Mouse (Mus musculus) monocyte, adult 5-6 weeks (primary cell): ENCODE measurements around the gene Ctu1. TPM values are rescaled to one million over a fixed set of nuclear protein-coding genes. Genes with fewer than 3 reads are reported as not detected.
"Not testable (repeated sequence)": the region's sequence is repeated elsewhere in the genome, so short reads cannot be mapped to it uniquely, and the experiment has no call there.

Experiments used
- ATAC-seq: fragments of 153-309, 156-312 bp; replicated peaks from 2 replicates; pipeline ENCODE4 v1.8.0; 2017; ENCODE audit warnings: mild to moderate bottlenecking; ENCODE audit not compliant: low TSS enrichment, insufficient number of reproducible peaks, severe bottlenecking, poor library complexity, low FRiP score
- total RNA-seq: library from RNA; stranded (forward); fragments of 200-1000, 200-491, 200-594 nt; gene quantifications from 3 replicates; pipeline ENCODE4 v1.2.3, GENCODE M21; 2017

Ctu1 gene
- 3.4 to 6.1 TPM (median 5.4 TPM) in 3 replicates for total RNA-seq

DNA sequence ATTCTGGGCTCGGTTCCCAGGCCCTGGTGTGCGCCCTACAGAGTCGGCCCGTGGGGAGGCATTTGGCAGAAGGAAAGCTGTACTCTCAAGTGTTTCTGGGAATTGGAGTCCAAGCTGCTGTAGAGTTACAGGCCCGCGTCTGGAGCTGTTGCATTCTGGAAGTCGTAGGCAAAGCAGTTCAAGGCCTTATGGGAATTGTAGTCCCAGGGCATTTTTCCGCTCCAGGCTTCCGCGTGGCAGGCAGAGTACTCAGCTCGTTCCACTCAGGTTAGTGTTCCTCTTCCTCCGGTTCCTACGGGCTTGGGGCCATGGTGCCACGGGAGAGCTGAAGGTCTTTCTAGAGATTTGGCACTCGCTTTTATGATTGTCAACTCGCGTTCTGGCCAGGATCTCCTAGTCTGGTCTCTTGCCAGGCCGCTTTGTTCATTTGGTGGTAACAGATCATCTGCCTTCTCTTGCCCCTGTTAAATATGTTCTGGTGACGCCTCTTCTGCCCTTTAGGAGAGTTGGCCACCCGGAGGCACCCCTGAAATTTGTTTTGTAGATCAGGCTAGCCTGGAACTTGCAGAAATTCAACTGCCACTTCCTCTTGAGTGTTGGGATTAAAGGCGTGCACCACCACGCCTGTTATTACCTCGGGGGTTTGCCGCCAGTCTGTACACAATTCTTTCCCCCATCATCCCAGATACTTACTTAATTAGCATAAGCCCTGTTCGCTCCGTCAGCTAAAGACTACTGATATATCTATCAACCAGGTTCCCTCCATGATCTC is at the start of gene Ctu1:
TSS of gene Ctu1 (plus strand) at position 208 of the 772 bp plus-strand sequence.
- ATAC-seq, result peak; percentile 84

DNA sequence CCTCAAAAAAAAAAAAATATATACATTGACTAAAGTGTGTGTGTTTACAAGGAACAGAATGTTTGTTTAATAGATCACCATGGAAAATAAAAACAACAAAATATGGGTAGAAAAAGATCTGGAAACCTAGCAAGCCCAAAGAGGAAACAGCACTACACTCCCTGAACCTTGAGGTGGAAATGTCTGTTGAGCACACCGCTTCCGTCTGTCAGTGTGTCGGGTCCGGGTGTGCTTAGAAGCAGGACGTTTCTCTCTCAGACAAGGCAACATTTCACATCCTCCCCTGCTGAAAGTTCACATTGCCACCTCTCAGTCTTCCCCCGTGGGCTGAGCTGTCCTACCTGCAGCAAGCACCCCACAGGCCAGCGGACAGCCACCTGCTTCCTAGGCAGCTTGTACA is 48.9 kb upstream of the Ctu1 start:
- ATAC-seq, result no peak

- ATAC-seq, result no peak
Observed at GRCm38 (mm10) chr7:43623819-43624218, 48.0 kb upstream of the Ctu1 start.

- ATAC-seq, result no peak
Observed at GRCm38 (mm10) chr7:43625065-43625464, 46.8 kb upstream of the Ctu1 start.

GRCm38 (mm10) chr7:43625794-43626422 is 45.9 kb upstream of the Ctu1 start:
- ATAC-seq, result no peak

- ATAC-seq, result no peak
Observed at GRCm38 (mm10) chr7:43633940-43634339, 37.9 kb upstream of the Ctu1 start.

- ATAC-seq, result no peak
Observed at GRCm38 (mm10) chr7:43634500-43634899, 37.3 kb upstream of the Ctu1 start, which contains the start of gene Ceacam18. Gene Ceacam18 (plus strand): TSS chr7:43634707.

DNA sequence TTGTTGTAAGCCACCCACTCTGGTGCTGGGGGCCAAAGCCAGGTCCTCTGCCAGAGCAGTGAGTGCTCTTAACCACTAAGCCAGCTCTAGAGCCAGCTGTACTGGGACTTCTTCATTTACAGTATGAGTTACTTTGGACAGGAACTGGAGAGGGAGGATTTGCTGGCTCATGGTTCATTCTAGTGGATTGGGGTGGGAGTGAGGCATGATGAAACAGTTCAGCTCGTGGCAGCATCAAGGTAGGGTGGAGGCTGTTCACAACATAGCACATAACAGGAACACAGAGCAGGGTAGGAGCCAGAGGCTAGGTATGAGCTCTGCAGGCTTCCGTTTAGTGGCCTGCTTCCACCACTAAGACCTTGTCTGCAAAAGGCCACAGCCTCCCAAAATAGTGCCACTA is 35.6 kb upstream of the Ctu1 start:
- peak; percentile 80 for ATAC-seq

GRCm38 (mm10) chr7:43637118-43637517 is 34.7 kb upstream of the Ctu1 start:
- 0 out of 2 replicates have a peak, but pooled peaks have one; percentile 51 for ATAC-seq

DNA sequence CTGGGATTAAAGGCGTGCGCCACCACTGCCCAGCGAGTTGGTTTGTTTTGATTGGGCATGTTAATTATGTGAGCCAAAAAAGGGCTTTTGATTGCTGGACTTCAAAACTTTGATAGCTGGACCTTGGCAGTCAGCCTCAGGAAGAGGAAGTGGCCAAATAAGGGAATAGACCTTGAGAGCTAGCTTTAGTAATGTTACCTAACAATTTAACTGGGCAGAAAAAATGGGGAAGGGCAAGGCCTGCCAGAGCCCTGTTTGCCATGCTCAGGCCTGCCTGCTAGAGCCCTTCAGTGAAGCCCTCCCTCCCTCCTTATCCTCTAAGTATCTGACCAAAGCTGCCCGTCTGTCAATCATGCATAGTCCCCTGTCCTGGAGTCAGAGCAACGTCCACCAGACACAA is 29.2 kb upstream of the Ctu1 start:
- ATAC-seq, result peak; percentile 74

DNA sequence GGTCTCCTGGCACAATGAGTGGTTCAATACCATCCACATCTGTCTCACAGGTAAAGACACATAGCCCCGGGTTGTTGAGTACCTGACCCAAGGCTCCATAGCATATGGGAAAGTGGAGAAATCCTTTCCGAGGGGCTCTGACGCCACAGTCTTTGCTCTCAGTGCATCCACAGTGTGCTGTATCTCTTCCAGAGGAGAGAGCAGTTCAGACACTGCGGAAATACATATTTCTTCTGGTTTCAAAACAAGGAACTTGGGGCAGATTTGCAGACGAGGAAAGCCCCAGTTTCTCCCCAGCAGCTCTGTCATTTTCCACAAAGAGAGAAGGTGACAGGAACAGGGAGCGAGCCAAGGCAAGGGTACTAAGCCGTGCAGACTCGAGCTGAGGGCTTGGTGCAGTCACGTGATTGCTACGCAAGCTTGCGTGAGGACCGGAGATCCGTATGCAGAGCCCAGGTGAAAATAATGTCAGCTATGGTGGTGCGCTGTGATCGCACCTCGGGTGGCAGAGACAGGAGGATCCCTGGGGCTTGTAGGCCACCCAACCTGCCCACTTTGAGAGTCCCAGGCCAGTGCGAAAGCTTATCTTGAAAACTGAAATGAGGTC is 28.7 kb upstream of the Ctu1 start:
- ATAC-seq, result peak; percentile 32; the same call in 1 of the 2 replicates

DNA sequence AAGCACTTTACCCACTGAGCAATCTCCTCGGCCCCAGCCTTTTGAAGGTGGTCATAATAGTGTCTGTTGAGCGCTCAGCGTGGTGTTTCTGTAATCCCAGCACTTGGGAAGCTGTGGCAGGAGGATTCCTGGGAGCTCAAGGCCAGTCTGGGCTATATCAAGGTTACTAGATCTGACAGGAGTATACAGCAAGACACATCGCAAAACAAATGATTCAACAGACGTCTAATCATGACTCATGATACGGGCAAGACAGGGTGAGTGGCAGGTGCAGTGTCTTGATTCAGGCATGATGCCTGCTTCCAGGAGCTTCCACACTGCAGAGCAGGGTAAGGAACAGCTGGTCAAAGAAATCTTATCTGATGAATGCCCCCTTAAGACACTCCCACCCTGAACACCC is 19.1 kb upstream of the Ctu1 start:
- ATAC-seq, result no peak

DNA sequence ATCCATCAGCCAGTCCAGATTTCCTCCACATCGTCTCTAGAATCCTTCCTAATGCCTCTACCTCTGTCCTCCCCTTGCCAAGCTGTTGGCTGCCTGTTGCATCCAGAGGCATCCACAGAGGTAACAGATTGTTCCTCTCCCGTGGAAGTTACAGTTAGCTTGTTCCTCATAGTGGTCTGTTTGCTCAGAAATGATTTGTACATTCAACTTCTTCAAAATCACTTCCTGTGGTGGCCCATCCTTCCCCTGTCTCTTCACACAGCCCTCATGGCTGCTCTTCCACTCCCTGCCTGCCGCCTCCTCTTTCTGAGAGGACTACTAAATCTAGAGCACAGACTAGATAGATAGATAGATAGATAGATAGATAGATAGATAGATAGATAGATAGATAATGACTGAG is 17.3 kb upstream of the Ctu1 start:
- peak; percentile 96 for ATAC-seq

DNA sequence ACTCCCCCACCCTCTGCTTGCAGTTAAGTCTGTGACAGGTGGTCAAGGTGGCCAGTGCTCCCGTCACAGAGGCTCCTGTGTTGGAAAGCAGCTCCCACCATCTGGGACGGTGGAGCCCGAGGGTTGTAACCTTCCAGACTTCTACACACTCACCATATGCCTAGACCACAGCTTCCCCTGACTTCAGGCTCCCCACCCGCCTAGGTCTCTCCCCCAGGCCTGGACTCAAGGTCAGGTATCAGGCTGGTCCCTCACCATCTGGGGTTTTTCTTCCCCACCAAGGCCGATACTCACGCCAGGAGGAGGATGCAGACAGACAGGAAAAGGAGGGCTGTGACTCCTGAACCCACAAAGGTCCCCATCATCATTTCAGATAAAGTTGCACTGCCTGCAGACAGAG is 15.6 kb upstream of the Ctu1 start:
- no peak for ATAC-seq

- ATAC-seq, result peak; percentile 41; the same call in 1 of the 2 replicates
Observed at GRCm38 (mm10) chr7:43660002-43660401, 11.8 kb upstream of the Ctu1 start, which contains the start of gene Siglece. Gene Siglece (minus strand): TSS chr7:43660161.

DNA sequence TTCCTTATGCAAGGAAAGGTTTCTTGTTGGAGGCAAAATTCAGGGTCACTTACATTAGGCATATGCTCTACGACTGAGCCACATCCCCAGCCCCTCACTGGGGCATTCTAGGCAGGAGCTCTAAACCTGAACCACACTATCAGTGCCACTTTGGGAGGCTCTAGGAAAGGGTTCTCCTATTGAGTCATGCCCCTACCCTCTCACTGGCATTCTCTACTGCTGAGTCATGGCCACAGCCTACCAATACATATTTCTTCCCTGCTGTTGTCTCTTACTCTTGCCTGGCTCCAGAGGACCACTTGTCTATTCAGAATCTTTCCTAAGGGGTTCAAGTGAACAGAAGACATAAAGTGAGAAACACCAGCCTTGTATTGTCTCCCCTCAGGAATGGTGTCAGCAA is 9.0 kb upstream of the Ctu1 start:
- no peak for ATAC-seq

- not testable (repeated sequence) for ATAC-seq
Observed at GRCm38 (mm10) chr7:43667221-43667620, 4.6 kb upstream of the Ctu1 start.

GRCm38 (mm10) chr7:43668582-43668981 is 3.2 kb upstream of the Ctu1 start:
- no peak for ATAC-seq

GRCm38 (mm10) chr7:43671064-43671808 is 580 bp upstream of the Ctu1 start:
- no peak for ATAC-seq
